Mouse (Mus musculus) midbrain, embryonic 11.5 days (tissue): ENCODE data around the gene Rplp0. TPM values are rescaled to one million over a fixed set of nuclear protein-coding genes. Genes with fewer than 3 reads are reported as not detected.

Experiments
- microRNA-seq: library from miRNA; unstranded; fragments of <30 nt; microRNA quantifications from one replicate; pipeline ENCODE4, GENCODE M21; 2017
- polyA plus RNA-seq: library from polyadenylated mRNA; unstranded; fragments of >200 nt; fragmentation: Nextera tagmentation; extraction: Ambion mirVana; gene quantifications from 2 replicates; pipeline ENCODE4 v1.2.1, GENCODE M21; 2014

The Rplp0 gene
- polyA plus RNA-seq, 1 experiment from 2014 or later: 1,182 TPM

Small RNA genes within 50 kb of the gene (microRNA-seq; reads per million reads assigned to microRNA genes)
- 1.3 reads per million for gene Mir7029

Other genes starting within 250 kb of the Rplp0 start
- gene Srsf9, start 232.3 kb upstream of the Rplp0 start, polyA plus RNA-seq: 362 and 376 TPM in 2 replicates
- gene Gatc, start 218.3 kb upstream of the Rplp0 start, polyA plus RNA-seq: 43.5 and 46.8 TPM in 2 replicates
- 57.7 and 64.7 TPM in 2 replicates for gene Triap1, start 218.2 kb upstream of the Rplp0 start, polyA plus RNA-seq
- gene Cox6a1, start 210.5 kb upstream of the Rplp0 start, polyA plus RNA-seq: 745 and 840 TPM in 2 replicates
- 199 and 227 TPM in 2 replicates for gene Msi1, start 129.9 kb upstream of the Rplp0 start, polyA plus RNA-seq
- not detected in 2 replicates for gene Pla2g1b, start 93.2 kb upstream of the Rplp0 start, polyA plus RNA-seq
- 16.2 and 18.9 TPM in 2 replicates for gene Sirt4, start 74.7 kb upstream of the Rplp0 start, polyA plus RNA-seq
- gene Pxn, start 52.8 kb upstream of the Rplp0 start, polyA plus RNA-seq: 7.3 and 7.7 TPM in 2 replicates
- gene Gcn1l1, start 5.8 kb downstream of the Rplp0 start, polyA plus RNA-seq: 27.6 and 32.2 TPM in 2 replicates
- 19.4 and 19.6 TPM in 2 replicates for gene Rab35, start 72.4 kb downstream of the Rplp0 start, polyA plus RNA-seq
- gene Bicdl1, start 172.2 kb downstream of the Rplp0 start, polyA plus RNA-seq: 11.4 and 12.4 TPM in 2 replicates